Mouse (Mus musculus) cortical plate, adult 2 months (tissue): ENCODE results near the gene Olfr282.

Experiments used
- CTCF ChIP-seq: fragments of 200-500 bp; IDR thresholded peaks from 2 replicates; pipeline ENCODE4 v1.5.1; 2011; ENCODE audit warnings: mild to moderate bottlenecking, control low read depth, low read length; ENCODE audit not compliant: insufficient read depth; ENCODE audit errors: extremely low read depth
- POLR2A ChIP-seq: fragments of 200-500 bp; IDR thresholded peaks from 2 replicates; pipeline ENCODE4 v1.6.1; 2011; ENCODE audit warnings: mild to moderate bottlenecking, low read length, control low read depth; ENCODE audit not compliant: insufficient read depth; ENCODE audit errors: extremely low read depth

GRCm38 (mm10) chr15:98448521-98448920 lies 17.5 kb downstream of the Olfr282 start:
- TF ChIP-seq POLR2A (no peak), CTCF (no peak)
